Mouse (Mus musculus): Measurements from ENCODE around the gene Snx17.

Gene Snx17

DNA sequence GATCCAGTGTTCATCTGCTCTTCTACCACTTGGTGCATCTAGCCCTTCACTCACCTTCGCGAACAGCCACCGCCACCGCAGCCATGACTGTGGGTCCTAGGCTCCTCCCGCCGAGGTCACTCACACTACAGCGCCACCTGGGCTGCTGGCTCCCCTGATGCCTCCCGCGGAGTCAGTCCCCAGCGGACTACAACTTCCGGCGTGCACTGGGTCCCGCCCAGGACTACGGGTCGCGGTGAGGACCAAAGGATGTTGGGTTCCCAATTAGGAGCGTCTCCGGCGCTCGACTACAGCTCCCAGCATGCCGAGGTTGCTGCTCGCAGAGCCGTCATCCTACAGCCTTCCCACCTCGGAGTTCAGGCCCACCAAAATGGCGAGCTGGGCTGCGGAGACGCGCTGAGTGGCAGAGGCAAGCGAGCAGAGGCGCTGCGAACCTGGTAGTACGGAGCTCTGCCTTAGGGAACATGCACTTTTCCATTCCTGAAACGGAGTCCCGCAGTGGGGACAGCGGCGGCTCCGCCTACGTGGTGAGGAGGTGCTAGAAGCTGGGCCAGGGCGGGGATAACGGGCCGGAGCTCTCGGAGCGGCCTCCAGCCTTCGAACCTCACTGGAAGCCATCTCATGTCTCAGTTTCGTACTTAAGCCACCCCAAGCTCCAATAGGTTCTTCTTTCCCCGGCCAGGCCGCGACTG lies at the start of gene Snx17, which contains the start of gene Eif2b4:
Snx17 (plus strand) TSS at position 289 of the 692 bp plus-strand sequence.
Eif2b4 (minus strand) TSS at position 492 of the 692 bp plus-strand sequence.
- peak; percentile 98 for DNase-seq (ENCODE audit: low read depth, low spot score)

DNA sequence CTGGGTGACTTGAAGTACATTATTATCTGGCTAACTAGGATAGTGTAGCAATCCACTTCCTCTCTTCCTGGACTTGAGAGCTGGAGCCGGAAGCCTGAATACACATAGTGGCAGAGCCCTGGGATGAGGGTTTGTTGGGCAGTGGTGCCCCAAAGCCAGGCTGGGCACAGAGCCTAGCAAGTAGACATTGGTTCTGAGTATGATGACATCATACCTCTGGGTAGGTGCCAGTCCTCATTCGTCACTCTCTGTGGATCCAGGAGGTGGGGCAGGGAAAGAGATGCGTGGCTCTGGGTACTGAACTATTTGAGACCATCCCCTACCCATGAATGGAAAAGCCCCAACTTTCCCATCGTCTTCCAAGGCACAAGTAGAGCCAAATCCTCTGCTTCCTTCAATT lies 43.2 kb upstream of the Snx17 start:
- no peak for DNase-seq (ENCODE audit: low read depth, low spot score)

DNA sequence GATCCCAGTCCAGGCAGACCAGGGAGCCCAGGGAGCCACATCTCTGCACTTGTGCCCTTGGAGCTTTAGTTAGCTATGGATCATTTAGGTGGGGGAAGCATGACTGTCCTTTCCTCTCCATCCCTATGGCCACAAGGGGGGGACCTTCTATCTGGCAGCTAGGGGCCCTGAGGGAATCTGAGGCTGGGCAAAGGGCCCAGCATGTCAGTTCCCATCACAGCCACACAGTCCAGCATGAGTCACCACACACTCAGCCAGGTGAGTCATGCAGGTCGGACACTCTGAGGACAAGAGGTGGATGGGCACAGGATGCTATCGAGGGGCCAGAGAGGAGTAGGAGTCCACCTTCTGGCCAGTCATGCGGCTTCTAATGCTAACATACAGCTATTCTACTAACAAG lies 41.3 kb upstream of the Snx17 start:
- DNase-seq (ENCODE audit: low read depth, low spot score), result no peak

DNA sequence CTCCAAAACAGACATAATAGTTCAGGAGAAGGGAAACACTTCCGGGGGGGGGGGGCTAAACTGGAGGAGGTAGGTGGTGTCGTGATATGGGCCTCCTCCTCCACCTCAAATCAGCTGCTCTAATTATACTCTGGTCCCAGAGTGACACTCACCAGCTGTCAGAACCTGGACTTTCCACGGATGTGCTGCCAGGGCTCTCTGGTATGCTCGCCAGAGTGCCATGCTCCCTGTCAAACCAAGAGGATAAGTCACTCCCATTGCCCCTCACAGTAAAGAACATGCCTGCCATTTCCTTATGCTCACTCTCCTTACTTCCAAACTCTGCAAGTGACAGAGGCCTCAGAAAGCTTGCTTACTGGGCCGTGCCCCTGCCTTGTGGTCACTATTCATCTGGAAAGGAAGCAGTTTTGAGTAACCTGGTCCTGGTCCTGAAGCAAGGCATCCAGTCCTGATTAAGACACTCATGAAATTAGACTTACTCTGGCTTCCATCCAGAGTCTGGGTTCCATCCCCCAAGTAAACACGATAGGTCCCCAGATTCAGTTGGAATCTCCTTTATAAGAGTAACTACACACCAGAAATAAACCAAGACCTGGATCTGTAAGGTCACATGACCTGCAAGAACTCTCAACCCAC lies 39.4 kb upstream of the Snx17 start:
- no peak for DNase-seq (ENCODE audit: low read depth, low spot score)

DNA sequence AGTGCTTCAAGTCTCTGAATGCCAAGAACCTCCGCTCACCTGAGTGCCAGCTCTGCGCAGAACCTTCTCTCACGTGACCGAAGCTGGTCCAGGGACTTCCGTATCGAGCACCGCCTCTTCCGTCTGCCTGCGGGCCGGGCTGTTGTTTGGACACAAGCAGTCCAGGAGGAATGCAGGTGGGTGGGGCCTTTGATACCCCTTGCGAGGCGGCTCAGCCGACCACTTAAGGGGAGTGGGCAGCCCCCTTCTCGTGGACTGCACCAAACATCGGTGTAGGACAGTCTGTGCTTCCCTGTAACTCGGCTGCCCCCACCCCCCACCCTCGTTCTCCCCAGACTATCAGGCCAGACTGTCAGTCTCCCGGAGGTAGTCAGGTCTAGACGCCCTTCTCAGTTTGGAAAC lies 38.9 kb upstream of the Snx17 start, which contains the start of gene Mpv17:
Mpv17 (minus strand) TSS at position 100 of the 402 bp plus-strand sequence.
- peak; percentile 60 for DNase-seq (ENCODE audit: low read depth, low spot score)

DNA sequence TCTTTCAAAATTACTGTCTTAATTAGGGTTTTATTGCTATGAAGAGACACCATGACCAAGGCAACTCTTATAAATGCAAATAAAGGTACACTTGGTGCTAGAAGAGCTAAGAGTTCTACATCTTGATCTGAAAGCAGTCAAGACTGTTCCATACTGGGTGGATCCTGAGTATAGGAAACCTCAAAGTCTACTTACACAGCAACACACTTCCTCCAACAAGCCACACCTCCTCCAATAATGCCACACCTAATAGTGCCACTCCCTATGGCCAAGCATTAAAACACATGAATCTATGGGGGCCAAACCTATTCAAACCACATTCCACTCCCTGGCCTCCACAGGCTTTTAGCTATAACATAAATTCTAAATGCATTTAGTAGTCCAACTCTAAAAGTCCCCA lies 30.6 kb upstream of the Snx17 start:
- no peak for DNase-seq (ENCODE audit: low read depth, low spot score)

DNA sequence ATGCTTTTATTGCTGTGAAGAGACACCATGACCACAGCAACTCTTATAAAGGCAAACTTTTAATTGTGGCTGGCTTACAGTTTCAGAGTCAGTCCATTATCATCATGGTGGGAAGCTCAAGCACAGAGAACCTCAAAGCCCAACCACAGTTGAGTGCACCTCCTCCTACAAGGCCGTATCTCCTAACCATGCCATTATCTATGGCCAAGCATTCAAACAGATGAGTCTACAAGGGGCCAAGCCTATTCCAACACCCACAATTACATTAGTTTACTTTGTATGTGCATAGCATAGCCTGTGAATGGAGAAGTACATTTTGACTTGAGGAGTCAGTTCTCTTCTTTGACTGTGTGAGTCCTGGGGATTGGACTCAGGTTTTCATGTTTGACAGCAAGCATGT lies 28.1 kb upstream of the Snx17 start:
- DNase-seq (ENCODE audit: low read depth, low spot score), result no peak

DNA sequence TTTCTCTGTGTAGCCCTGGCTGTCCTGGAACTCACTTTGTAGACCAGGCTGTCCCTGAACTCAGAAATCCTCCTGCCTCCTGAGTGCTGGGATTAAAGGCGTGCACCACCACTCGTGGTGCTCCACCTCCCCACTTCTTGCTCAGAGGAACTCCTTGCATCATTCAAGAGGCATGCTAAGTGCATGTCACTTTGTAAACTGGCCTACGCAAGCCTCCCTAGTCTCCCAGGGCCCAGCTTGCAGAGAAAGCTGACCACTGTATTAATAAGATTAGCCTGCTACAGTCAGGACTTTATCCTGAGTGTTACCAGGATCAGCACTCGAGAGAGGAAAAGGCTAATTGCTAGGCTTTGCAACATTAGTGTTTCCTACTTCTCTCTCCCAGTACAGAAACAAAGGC lies 24.4 kb upstream of the Snx17 start:
- no peak for DNase-seq (ENCODE audit: low read depth, low spot score)

DNA sequence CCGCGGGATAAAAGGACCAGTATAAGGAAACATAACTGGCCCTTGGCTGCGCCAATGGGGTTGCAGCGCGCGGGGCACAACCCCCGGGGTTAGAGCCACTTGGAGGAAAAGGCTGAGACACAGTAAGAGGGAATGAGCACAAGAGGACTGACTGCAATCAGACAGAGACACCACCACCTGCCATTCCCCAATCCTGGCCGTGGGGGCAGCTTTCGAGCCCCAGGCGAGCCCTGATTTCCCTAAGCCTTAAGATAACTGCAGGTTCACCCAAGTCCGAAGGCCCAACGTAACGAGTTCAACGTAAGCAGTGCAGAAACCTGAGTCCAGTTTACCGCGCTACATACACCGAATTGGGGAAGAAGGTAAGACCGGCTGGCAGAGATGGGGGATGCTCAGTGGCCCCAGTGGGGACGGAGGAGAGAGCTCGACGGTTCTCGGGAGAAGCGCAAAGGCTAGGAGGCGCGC lies 13.7 kb upstream of the Snx17 start:
- DNase-seq (ENCODE audit: low read depth, low spot score), result no peak

DNA sequence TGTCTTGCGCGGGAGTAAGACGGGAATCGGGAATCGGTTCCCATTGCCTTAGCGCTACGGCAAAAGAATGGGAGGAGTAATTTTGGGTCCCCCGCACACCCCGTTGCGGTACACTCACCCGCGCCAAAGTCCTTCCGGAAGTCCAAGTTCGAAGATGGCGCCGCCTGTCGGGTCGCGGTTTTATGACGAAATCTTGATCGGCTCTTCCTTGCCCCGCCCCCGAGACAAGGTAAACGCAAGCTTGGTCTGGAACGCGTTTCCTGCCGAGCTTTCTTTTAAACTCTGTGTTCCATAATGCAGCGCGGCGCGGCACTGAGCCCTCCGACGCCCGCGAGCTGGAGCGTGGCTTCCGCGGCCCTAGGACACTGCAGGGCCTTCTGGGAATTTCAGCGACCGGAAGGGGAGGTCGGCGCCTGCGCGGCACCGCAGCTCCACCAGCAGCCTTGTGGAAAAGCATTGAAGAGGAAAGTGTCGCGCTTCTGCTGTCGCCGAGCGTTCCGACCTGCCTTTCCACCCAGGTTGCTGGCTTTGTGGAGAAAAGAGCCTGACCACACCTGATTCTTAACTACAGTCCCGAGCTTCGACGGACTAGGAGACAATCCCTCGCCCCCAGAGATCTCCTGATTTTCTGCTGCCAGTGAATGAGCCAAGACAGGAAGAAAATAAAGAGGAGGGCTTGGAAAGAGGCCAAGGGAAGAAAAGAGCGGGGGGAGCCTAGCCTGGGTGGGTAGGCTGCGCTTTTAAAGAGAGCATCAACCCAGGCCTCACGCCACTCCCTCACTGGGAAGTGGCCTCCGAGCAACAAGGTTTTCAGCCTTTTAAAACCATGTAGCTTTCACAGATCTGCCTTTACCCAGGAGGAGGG lies 13.0 kb upstream of the Snx17 start, which contains the start of the genes Gm29609 and Gtf3c2:
Gm29609 (minus strand) TSS at position 146 of the 865 bp plus-strand sequence.
Gtf3c2 (minus strand) TSS at position 379 of the 865 bp plus-strand sequence.
- peak; percentile 93 for DNase-seq (ENCODE audit: low read depth, low spot score)

DNA sequence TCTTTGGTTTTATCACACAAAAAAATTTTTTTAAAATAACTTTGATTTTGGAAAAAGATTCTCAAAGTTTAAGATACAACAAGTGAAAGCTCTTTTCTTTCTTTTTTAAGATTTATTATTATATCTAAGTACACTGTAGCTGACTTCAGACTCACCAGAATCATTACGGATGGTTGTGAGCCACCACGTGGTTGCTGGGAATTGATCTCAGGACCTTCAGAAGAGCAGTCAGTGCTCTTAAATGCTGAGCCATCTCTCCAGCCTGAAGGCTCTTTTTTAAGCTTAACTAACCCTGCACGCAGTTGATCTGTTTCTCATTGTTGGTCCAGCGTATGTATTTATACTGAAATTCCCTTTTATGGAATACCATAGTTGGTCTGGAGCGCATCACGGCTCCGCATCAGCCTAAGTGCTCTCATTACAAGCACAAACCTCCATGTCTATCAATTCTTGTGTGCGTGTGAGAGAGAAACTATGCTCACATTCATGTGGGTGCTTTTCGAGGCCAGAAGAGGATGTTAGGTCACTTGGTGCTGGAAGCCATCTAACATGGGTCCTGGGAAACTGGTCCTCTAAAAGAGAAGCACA lies 11.8 kb upstream of the Snx17 start:
- no peak for DNase-seq (ENCODE audit: low read depth, low spot score)

DNA sequence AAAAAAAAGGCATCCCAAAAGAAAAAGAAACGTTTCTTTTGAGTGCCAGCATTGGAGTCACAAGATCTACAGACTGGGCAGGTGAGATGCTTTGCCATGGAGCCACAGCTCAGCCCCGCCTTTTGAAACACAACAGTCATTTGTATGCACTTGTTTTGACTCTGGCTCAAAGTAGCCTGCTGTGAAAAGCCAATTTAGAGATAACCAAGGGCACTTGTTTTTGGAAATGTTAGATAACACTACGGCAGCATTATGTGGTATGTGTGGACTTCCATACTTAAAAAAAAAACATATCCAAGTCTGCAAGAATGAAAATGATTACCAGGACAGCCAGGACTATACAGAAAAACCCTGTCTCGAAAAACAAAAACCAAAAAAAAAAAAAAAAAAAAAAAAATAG lies 9.3 kb upstream of the Snx17 start:
- DNase-seq (ENCODE audit: low read depth, low spot score), result no peak

DNA sequence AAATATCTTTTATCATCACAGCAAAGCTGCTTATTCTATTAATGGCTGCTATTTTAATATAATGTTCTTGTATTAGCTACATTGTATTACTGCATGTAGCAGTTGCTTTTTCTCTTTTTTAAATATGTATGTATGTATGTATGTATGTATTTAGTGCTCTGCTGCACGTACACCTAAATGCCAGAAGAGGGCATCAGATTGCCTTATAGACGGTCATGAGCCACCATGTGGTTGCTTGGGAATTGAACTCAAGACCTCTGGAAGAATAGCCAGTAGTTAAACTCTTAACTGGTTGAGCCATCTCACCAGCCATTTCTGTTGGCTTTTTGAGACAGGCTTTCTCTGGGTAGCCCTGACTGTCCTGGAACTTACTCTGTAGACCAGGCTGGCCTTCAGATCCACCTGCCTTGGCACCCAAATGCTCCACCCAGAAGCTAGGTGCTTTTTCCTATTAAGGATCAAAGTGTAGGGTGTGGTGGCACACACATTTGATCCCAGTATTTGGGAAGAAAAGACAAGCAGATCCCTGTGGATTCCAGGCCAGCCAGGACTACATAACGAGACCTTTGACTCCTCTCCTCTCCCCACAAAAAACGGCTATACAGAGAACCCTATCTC lies 4.7 kb upstream of the Snx17 start:
- no peak for DNase-seq (ENCODE audit: low read depth, low spot score)

DNA sequence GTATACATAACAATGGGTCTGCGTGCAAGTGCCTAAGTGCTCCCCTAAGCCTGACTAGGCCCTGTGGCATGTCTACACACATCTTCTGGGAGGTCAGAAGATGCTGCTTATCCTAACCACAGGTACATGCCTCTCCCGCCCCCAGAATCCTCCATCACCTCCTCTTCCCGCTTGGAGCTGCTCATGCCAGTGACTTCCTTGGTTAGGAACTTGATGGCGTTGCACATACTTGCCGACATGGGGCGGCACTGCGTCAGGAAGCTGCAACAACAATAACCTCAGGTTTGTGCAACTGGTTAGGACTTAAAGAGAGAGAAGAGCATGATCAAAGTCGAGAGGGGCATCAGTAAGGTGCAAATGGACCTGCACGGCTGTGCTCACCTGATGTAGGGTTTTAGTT lies 2.8 kb upstream of the Snx17 start:
- no peak for DNase-seq (ENCODE audit: low read depth, low spot score)

DNA sequence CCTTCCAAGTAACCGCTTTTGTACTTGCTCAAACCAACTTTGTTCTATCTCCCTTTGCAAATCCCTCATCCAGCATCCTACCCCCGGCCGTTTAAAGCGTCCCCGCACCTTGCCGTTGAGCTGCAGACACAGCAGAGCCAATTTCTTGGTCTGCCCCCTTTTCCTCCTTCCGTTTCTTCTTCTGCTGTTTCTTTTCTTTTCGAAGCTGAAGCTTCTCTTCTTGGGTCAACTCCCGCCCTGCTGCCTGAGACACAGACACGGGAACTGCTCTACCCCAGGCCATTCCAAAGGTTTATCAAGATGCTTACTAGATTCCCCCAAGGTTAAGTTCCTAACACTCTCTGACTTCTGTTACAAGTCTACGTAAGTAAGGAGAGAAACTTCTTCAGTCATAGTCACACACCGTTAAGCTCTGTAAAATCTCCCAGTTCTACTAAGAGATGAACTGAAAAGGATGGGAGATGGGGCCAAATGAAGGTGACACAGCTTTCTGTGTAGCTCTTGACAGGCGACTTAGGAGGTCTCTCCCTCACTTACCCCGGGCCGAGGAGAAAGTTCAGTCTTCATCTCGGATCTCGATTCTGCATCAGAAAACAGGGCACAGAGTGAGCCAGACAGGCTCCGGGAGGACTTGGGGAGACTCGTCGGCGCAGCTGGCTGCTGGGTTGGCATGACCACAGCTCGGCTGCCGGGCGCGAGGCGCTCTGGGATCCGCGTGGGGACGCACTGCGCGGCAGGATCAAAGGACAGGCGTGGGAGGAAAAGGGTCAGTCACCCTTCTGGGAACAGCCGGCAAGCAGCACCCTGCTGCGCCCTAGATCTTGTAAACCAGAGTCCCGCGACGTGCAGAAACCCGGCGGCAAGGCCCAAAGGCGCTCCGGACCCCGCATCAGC lies 735 bp upstream of the Snx17 start:
- no peak for DNase-seq (ENCODE audit: low read depth, low spot score)

DNA sequence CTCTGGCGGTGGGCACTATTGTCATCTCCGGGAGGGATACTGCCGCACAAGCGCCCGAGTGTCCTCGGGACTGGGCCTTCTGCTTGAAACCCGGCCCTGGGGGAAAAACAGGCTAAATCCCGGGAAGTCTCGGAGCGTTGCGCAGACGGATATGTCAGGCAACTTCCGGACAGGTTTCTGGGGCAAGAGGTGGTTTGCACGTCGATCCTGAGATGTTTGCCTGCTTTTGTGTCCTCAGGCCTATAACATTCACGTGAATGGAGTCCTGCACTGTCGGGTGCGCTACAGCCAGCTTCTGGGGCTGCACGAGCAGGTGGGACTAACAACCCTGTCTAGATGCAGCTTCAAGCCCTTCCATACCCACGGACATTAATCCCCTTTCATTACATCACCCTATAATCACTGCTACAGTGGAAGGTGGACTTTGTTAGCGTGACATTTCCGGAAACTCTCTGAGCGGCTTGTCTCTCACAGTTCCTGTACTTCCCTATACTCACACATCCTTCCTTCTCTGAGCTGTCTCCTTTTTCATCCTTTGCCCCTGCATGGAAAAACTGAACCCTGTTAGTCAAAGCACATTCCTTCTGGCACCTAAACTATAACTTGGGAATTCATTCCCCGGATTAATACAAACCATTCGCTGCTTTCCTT lies 729 bp downstream of the Snx17 start:
- no peak for DNase-seq (ENCODE audit: low read depth, low spot score)

DNA sequence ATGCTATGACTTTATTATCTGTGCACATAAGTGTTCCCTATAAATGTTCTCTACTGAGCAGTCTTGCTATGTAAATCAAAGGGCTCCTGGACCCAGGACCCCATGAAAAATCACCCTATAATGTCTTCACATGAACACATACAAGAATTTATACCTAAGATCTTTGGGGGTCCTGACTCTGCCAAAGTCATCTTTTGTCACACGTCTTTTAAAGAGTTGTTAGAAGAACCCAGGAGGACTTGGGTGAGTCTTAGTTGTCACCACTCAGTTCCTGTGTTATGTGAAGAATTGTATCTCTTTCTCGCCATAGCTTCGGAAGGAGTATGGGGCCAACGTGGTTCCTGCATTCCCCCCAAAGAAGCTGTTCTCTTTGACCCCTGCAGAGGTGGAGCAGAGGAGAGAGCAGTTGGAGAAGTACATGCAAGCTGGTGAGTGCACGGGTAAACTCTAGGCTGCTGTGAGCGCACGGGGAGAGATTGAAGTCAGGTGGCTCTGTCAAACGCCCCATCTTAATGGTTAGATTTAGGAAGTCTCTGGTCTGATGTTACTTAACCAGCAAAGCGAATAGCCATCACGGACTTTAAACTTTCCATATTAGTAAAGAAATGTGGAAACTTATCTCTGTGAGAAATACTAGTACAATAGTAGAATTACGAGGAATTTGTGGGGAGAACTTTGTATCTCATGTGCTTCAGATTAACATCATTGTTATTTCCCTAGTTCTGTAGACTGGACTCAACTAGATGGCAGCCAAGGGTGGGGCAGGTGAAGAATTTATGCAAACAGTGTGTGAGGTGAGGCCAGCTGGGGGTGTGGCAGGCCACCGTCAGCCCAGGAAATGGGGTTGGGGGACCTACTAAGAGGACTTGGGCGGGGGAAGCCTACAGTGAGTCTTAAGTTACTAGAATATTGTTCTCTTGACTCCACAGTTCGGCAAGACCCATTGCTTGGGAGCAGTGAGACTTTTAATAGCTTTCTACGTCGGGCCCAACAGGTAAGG lies 1.8 kb downstream of the Snx17 start:
- no peak for DNase-seq (ENCODE audit: low read depth, low spot score)

DNA sequence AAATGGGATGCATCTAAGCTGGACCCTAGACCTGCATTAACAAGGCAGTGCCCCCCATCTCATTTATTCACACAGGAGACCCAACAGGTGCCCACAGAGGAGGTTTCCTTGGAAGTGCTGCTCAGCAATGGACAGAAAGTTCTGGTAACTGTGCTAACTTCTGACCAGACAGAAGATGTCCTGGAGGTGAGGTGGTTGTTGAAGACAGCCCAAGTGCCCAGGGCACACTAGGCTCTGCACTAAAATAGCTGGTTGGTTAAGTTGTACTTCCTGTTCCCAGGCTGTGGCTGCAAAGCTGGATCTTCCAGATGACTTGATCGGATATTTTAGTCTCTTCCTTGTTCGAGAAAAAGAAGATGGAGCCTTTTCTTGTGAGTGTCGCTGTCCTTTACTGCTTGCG lies 2.6 kb downstream of the Snx17 start:
- no peak for DNase-seq (ENCODE audit: low read depth, low spot score)

Measured in retina, adult 2 months (tissue).